Mouse (Mus musculus) stomach, embryonic 16.5 days (tissue): ENCODE measurements at regions not wholly inside any gene's neighbourhood (a gene's known extent, or its start where the extent isn't known, plus 50 kb on each side); places are given as distances from the start of the nearest gene placed in this dataset.

Experiments used
- ATAC-seq: fragments of 200-750 bp; cut with Nextera tagmentation; 2 replicates; pipeline ENCODE4 v1.8.0; 2017; ENCODE audit warnings: moderate number of reproducible peaks, moderate TSS enrichment; ENCODE audit not compliant: insufficient read depth, low FRiP score
- H3K27ac ChIP-seq: fragments of 300-500 bp; sonication (generic); 2 replicates; pipeline ENCODE4 v1.5.1; 2014; ENCODE audit warnings: low read length
- H3K27me3 ChIP-seq: fragments of 300-500 bp; sonication (generic); 2 replicates; pipeline ENCODE4 v1.6.1; 2014; ENCODE audit warnings: low read length, control low read depth, mixed read lengths; ENCODE audit not compliant: control insufficient read depth, insufficient read depth
- H3K36me3 ChIP-seq: fragments of 300-500 bp; sonication (generic); 2 replicates; pipeline ENCODE4 v1.6.1; 2014; ENCODE audit warnings: low read length; ENCODE audit not compliant: control insufficient read depth, insufficient read depth
- H3K4me1 ChIP-seq: fragments of 300-500 bp; sonication (generic); 2 replicates; pipeline ENCODE4 v1.6.1; 2014; ENCODE audit warnings: low read length, control low read depth, mixed read lengths; ENCODE audit not compliant: control insufficient read depth, insufficient read depth
- H3K4me2 ChIP-seq: fragments of 300-500 bp; sonication (generic); 2 replicates; pipeline ENCODE4 v1.6.1; 2014; ENCODE audit warnings: low read depth, low read length, mixed read lengths
- H3K4me3 ChIP-seq: fragments of 300-500 bp; sonication (generic); replicated peaks from 2 replicates; pipeline ENCODE4 v1.5.1; 2014; ENCODE audit warnings: mild to moderate bottlenecking, low read length
- H3K9ac ChIP-seq: fragments of 300-500 bp; sonication (generic); 2 replicates; pipeline ENCODE4 v1.6.1; 2014; ENCODE audit warnings: low read length
- H3K9me3 ChIP-seq: fragments of 300-500 bp; sonication (generic); replicated peaks from 2 replicates; pipeline ENCODE4 v1.6.1; 2016; ENCODE audit warnings: low read length, control low read depth; ENCODE audit not compliant: control insufficient read depth
- WGBS: fragments of 180-500 bp; shearing (Covaris S2); extraction: QIAGEN DNeasy Blood & Tissue Kit; methylation state at CpG from one replicate; pipeline ENCODE4 v1.1.7; 2014; 5-methylcytosine and 5-hydroxymethylcytosine counted together

DNA sequence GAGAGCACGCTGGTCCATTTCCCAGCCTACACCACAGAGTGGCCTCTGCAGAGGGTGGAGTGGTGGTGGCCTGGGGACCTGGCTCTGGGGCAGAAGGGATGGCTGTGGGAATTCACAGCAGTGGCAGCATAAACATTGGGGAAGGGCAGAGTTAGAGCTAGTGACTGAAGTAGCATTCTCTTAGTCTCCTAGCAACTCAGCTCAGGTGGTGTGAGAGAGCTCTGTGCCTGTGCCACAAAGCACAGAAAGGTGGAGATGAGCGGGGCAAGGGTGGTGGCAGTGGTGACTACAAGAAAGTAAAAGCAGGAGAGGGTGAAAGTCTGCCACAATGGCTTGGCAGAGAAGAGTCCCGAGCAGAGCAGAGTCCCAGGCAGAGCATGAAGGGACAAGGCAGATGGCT, 140.3 kb upstream of the Pfn2 start:
- no peak overlapping the region for H3K4me2 ChIP-seq
- no peaks in the 10 kb centered on the region for H3K36me3 ChIP-seq
- no peak overlapping the region for H3K27ac ChIP-seq
- no peaks in the 10 kb centered on the region for H3K4me1 ChIP-seq
- ATAC-seq: no peak; the same call in 1 of the 2 replicates
- no peak overlapping the region for H3K9ac ChIP-seq
- no peaks in the 10 kb centered on the region for H3K9me3 ChIP-seq
- WGBS: 64% methylated on average over 3 of the region's 3 CpGs
- H3K27me3 ChIP-seq: no peaks in the 10 kb centered on the region
- H3K4me3 ChIP-seq: no peak overlapping the region

DNA sequence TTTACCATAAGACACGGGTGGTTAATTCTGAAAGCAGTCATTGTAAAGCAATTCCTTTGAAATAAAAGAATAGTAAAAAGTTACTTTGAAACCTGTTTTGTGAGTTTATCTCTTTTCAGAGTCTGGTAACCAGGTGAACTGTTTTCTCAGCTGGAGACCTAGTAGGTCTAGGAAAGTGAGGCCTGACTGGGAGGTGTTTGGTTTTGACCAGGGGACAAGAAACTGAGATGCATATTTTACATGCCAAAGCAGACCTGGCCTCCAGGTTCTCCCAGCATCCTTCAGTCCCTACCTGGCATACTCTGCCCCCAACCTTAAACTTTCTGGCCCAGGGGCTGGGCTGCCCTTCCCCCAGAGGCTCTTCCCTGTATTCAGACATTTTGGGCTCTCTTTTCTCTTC, 142.9 kb upstream of the Pfn2 start:
- H3K4me3 ChIP-seq: no peak overlapping the region
- no peak overlapping the region for H3K4me2 ChIP-seq
- no peak for ATAC-seq
- 44% methylated on average over 1 of the region's 1 CpGs for WGBS
- no peak overlapping the region for H3K9ac ChIP-seq
- H3K27me3 ChIP-seq: no peaks in the 10 kb centered on the region
- no peaks in the 10 kb centered on the region for H3K9me3 ChIP-seq
- H3K4me1 ChIP-seq: no peaks in the 10 kb centered on the region
- no peak overlapping the region for H3K27ac ChIP-seq
- H3K36me3 ChIP-seq: no peaks in the 10 kb centered on the region

DNA sequence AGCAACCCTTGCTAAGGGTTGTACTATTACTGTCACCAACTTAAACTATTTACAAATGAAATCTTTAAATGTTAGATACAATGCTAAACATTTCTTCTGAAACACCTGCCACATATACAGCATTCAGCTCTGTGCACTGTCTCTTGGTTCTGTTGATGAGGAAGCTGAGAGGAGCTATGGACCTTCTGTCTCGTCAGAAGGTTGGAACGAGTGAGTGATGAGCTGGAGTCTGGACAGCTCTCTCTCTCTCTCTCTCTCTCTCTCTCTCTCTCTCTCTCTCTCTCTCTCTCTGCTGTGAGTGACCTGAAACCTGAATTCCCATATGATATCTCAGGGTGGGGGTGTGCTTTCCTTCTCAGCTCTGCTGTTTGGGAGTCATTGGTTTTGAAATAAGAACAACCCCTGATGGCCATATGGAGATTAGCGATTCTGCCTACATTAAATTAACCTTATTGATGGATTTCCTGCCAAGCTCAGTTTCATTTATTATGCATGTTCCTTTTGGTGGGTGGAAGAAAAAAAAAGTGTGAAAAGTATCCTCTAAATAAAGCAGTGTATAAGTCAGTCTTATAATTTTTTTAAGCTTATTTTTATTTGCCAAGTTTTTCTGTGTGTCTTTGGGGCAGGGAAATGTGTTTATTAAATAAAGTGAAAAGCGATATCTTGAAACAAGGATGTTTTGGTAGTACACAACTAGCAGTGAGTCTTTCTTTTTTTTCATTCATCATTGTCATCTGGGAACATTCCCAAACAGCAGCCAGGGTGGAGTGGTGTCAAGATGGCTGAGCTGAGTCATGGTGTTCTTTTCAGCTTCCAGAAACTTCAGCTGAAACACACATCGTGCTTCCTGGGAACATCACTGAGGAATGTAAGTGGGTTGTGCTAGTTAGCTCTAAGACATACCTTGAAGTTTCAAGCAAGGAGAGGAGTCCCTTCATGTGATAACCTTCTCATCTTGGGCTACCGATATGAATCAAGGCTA, 150.5 kb upstream of the Pfn2 start:
- Histone ChIP-seq H3K9ac (no peak overlapping the region), H3K4me3 (no peak overlapping the region), H3K27ac (no peak overlapping the region), H3K9me3 (no peaks in the 10 kb centered on the region), H3K36me3 (no peaks in the 10 kb centered on the region), H3K4me1 (peaks cover 5% of the 10 kb centered on the region; the same call in 1 of the 2 replicates), H3K4me2 (no peak overlapping the region), H3K27me3 (no peaks in the 10 kb centered on the region)
- ATAC-seq: no peak
- WGBS: 62% methylated on average over 6 of the region's 6 CpGs

DNA sequence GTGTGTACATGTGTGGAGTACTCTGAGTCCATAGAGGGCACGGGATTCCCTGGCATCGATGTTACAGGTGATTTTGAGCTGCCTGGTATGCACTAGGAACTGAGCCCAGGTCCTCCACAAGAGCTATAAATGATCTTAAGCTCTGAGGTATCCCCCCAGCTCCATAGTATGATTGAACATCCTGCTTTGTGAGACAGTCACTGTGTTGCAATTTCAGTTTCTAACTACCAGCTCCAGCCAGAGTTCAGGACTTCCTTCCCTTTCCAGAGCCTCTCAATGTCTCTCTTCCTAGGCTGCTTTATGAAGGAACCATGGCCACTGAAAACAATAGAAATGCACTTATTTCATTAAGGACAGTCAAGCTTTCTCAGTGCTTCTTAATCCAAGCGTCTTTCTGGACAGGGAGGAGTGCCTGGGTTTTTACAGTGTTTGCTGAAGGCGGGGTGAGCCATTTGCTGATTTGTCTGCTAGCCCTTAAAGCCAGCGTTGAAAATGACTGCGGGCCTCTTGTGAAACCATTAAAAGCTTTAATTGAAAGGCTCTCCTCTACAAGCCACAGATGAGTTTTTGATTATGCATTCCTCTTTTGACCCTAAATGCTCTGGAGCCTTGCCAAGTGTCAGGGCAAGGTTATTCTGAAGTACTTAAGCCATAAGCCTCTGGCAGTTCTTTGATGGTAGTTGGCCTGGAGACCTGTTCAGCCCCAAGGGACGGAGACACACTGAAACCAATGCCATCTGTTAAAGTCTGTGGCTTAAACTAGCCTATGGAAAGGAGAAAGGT, 155.1 kb upstream of the Pfn2 start:
- no peaks in the 10 kb centered on the region for H3K9me3 ChIP-seq

DNA sequence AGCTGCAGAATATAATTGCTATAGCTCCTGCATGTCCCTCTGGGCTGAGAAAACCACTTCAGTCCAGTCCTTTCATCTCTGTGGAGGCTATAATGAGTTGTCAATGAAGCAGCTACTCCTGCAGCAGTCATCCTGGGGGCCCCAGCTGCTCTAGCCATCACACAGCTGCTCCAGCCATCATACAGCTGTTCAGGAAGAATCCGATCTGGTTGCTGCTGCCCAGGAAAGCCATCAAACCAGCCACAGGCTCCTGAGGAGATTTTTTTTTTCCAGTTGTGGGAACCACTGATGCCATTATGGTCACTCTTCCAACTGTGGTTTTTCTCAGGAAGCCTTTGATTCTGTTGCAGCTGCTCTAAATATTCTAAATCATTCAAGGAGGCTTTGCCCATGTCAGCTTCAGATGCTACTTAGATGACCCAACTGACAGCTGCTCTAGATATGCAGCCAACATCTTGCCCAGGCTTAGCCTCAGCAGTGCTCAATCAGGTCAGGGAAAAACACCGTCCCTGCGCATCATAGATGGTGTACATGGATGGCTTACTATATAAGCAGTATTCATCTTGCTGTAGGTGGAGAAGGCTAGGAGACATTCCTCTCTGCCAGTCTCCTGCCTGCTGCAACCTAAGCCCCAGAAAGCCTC, 177.0 kb upstream of the Pfn2 start:
- no peak overlapping the region for H3K4me2 ChIP-seq
- no peak for ATAC-seq
- H3K4me3 ChIP-seq: no peak overlapping the region
- H3K36me3 ChIP-seq: no peaks in the 10 kb centered on the region
- H3K4me1 ChIP-seq: no peaks in the 10 kb centered on the region
- H3K9me3 ChIP-seq: no peaks in the 10 kb centered on the region
- 66% methylated on average over 3 of the region's 3 CpGs for WGBS
- no peak overlapping the region for H3K27ac ChIP-seq
- no peaks in the 10 kb centered on the region for H3K27me3 ChIP-seq
- no peak overlapping the region for H3K9ac ChIP-seq

More for the DNA sequence above, 155.1 kb upstream of the Pfn2 start:
- H3K4me3 ChIP-seq: no peak overlapping the region
- H3K27me3 ChIP-seq: no peaks in the 10 kb centered on the region
- WGBS: 35% methylated on average over 7 of the region's 7 CpGs
- H3K9ac ChIP-seq: no peak overlapping the region
- no peak overlapping the region for H3K27ac ChIP-seq
- no peaks in the 10 kb centered on the region for H3K36me3 ChIP-seq
- H3K4me2 ChIP-seq: no peak overlapping the region
- peaks cover 5% of the 10 kb centered on the region; the same call in 1 of the 2 replicates for H3K4me1 ChIP-seq
- ATAC-seq: no peak

DNA sequence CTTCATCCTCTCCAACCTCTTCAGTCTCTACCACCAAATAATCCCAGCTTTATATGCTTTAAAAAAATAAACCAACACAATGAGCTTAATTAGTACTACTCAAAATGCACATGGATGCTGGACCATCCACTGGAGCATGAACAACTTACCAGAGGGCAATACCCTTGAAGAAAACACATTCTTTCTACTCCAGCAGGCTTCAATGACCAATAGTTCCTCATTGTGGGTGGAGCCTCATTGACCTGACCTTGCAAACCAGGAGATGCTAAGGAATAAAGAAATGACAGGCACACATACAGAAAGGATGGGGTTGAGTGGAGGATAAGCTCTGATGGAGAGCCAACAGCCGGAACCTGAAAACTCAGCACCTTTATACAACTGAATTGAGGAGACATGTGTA, 201.7 kb upstream of the Pfn2 start:
- 92% methylated on average over 1 of the region's 1 CpGs for WGBS

DNA sequence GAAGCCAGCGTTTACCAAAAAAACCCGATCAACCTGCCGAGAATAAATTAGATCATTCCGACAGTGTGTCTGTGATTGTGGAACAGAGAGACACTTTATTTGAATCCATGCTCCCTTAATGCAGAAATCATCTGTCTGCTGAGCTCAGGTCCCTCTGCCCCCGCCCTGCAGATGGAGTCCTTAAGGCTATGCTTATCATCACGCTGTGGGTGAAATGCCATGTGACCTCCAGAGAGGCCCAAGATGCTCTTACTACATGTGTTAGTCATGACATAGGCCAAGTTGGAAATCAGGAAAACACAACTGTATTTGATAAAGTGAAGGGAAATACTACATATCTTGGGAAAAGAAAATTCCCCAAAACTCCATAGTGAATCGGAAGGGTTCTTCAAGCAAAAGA, 206.8 kb upstream of the Pfn2 start:
- no peaks in the 10 kb centered on the region for H3K9me3 ChIP-seq

More for the DNA sequence above, 201.7 kb upstream of the Pfn2 start:
- Histone ChIP-seq H3K27ac (no peak overlapping the region), H3K4me3 (no peak overlapping the region), H3K9me3 (no peaks in the 10 kb centered on the region), H3K9ac (no peak overlapping the region), H3K4me2 (no peak overlapping the region), H3K27me3 (no peaks in the 10 kb centered on the region), H3K36me3 (no peaks in the 10 kb centered on the region), H3K4me1 (no peaks in the 10 kb centered on the region)
- ATAC-seq: no peak

DNA sequence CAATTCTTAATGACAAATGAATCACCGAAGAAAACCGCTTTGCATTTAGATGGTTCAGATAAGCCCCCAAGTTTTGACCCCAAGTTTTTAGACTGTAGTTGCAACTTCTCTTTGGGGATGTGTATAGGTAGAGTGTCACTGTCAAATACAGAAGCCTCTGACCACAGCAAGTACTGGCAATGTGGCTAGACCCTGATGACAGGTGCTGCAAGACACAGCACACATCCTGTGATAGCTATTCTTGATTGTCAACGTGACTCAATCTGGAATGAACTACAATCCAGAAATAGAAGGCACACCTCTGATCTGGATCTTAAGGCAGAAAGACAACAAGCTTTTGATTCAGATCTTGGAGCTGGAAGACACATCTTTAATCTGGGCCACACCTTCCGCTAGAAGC, 207.3 kb upstream of the Pfn2 start:
- 90% methylated on average over 4 of the region's 4 CpGs for WGBS
- H3K27me3 ChIP-seq: no peaks in the 10 kb centered on the region
- no peak for ATAC-seq

More for the DNA sequence above, 206.8 kb upstream of the Pfn2 start:
- H3K9ac ChIP-seq: no peak overlapping the region
- no peaks in the 10 kb centered on the region for H3K4me1 ChIP-seq
- WGBS: 69% methylated on average over 7 of the region's 7 CpGs
- H3K36me3 ChIP-seq: no peaks in the 10 kb centered on the region
- no peak overlapping the region for H3K4me3 ChIP-seq
- no peak for ATAC-seq
- H3K4me2 ChIP-seq: no peak overlapping the region
- no peak overlapping the region for H3K27ac ChIP-seq
- H3K27me3 ChIP-seq: no peaks in the 10 kb centered on the region

More for the DNA sequence above, 207.3 kb upstream of the Pfn2 start:
- Histone ChIP-seq H3K4me1 (no peaks in the 10 kb centered on the region), H3K9me3 (no peaks in the 10 kb centered on the region), H3K4me2 (no peak overlapping the region), H3K36me3 (no peaks in the 10 kb centered on the region), H3K9ac (no peak overlapping the region), H3K27ac (no peak overlapping the region), H3K4me3 (no peak overlapping the region)
